Mouse (Mus musculus) liver, embryonic 16.5 days (tissue): ENCODE data around the gene Mettl17. TPM values are rescaled to one million over a fixed set of nuclear protein-coding genes. Genes with fewer than 3 reads are reported as not detected.
A peak's percentile ranks its signal among the peaks of the same experiment; 100 is the strongest.

Source experiments
- ATAC-seq: fragments of 200-750 bp; cut with Nextera tagmentation; 2 replicates; pipeline ENCODE4 v1.8.0; 2017; ENCODE audit warnings: low read depth, mild to moderate bottlenecking, moderate number of reproducible peaks, moderate library complexity
- H3K27ac ChIP-seq: fragments of 300-500 bp; sonication (generic); 2 replicates; pipeline ENCODE4 v1.5.1; 2014; ENCODE audit warnings: mild to moderate bottlenecking, low read length
- H3K27me3 ChIP-seq: fragments of 300-500 bp; sonication (generic); 2 replicates; pipeline ENCODE4 v1.6.1; 2014; ENCODE audit warnings: low read depth, low read length, mixed read lengths; ENCODE audit not compliant: control insufficient read depth, insufficient read depth
- H3K36me3 ChIP-seq: fragments of 300-500 bp; sonication (generic); 2 replicates; pipeline ENCODE4 v1.6.1; 2014; ENCODE audit warnings: mild to moderate bottlenecking; ENCODE audit not compliant: control insufficient read depth, insufficient read depth
- H3K4me1 ChIP-seq: fragments of 300-500 bp; sonication (generic); 2 replicates; pipeline ENCODE4 v1.6.1; 2014; ENCODE audit warnings: low read depth, low read length, mixed read lengths; ENCODE audit not compliant: control insufficient read depth
- H3K4me2 ChIP-seq: fragments of 300-500 bp; sonication (generic); 2 replicates; pipeline ENCODE4 v1.6.1; 2014; ENCODE audit warnings: low read depth, low read length, mixed read lengths
- H3K4me3 ChIP-seq: fragments of 300-500 bp; sonication (generic); 2 replicates; pipeline ENCODE4 v1.5.1; 2014; ENCODE audit warnings: low read depth, mild to moderate bottlenecking, low read length
- H3K9ac ChIP-seq: fragments of 300-500 bp; sonication (generic); 2 replicates; pipeline ENCODE4 v1.6.1; 2014; ENCODE audit warnings: low read depth, low read length
- H3K9me3 ChIP-seq: fragments of 300-500 bp; sonication (generic); replicated peaks from 2 replicates; pipeline ENCODE4 v1.6.1; 2016; ENCODE audit warnings: low read length; ENCODE audit not compliant: control insufficient read depth
- WGBS: fragments of 180-500 bp; shearing (Covaris S2); extraction: QIAGEN DNeasy Blood & Tissue Kit; methylation state at CpG from one replicate; pipeline ENCODE4 v1.1.7; 2014; ENCODE audit not compliant: insufficient replicate concordance; 5-methylcytosine and 5-hydroxymethylcytosine counted together
- polyA plus RNA-seq: library from polyadenylated mRNA; unstranded; fragments of >200 nt; fragmentation: Nextera tagmentation; extraction: Ambion mirVana; gene quantifications from 2 replicates; pipeline ENCODE4 v1.2.1, GENCODE M21; 2015

The Mettl17 gene
- polyA plus RNA-seq, 1 experiment from 2014 or later = 10.8 TPM

DNA sequence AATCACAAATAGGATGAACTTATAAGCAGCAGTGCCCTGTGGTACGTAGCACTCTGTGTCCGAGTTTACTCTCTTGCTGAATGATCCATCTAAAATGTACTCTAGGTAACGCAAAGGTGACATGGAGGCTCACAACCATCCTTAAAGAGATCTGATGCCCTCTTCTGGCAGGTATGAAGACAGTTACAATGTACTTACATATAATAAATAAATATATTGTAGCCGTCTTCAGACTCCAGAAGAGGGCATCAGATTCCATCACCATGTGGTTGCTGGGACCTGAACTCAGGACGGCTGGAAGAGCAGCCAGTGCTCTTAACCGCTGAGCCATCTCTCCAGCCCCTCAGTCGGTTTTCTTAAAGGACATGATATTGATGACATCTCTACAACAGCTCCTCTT lies 20.1 kb downstream of the Mettl17 start:
- Histone ChIP-seq H3K36me3 (peaks cover 2% of the 10 kb centered on the region; the same call in 1 of the 2 replicates), H3K4me1 (peaks cover 17% of the 10 kb centered on the region)
- 56% methylated on average over 7 of the region's 7 CpGs for WGBS

DNA sequence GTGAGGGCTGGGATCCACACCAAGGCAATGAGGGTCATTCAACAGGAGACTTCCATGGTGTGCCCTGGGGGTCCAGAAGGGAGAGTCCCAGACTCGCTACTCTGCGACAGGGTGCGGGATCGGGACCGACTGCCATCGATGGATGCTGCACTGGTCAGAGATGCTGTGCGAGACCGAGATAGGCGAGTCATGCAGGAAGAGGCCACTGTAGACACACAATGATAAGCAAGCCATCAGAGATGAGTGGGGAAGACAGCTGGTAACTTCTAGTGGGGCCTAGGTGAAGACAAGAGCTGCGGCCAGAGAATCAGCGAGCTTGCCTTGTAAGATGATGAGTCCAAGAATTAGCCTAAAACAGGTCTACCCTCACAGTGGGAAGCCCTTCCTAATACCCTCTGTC lies 21.5 kb downstream of the Mettl17 start:
- H3K4me1 ChIP-seq = peaks cover 17% of the 10 kb centered on the region
- H3K4me2 ChIP-seq = no peak overlapping the region
- H3K9ac ChIP-seq = no peak overlapping the region
- no peaks in the 10 kb centered on the region for H3K9me3 ChIP-seq
- H3K27ac ChIP-seq = no peak overlapping the region
- H3K36me3 ChIP-seq = peaks cover 4% of the 10 kb centered on the region; the same call in 1 of the 2 replicates
- no peaks in the 10 kb centered on the region for H3K27me3 ChIP-seq
- 25% methylated on average over 11 of the region's 11 CpGs for WGBS
- H3K4me3 ChIP-seq = no peak overlapping the region
- 0 out of 2 replicates have a peak, but pooled peaks have one; percentile 50 for ATAC-seq

More for the DNA sequence above, 20.1 kb downstream of the Mettl17 start:
- ATAC-seq = no peak
- H3K9ac ChIP-seq = no peak overlapping the region
- H3K27ac ChIP-seq = no peak overlapping the region
- no peak overlapping the region for H3K4me2 ChIP-seq
- H3K9me3 ChIP-seq = no peaks in the 10 kb centered on the region
- no peaks in the 10 kb centered on the region for H3K27me3 ChIP-seq
- no peak overlapping the region for H3K4me3 ChIP-seq

DNA sequence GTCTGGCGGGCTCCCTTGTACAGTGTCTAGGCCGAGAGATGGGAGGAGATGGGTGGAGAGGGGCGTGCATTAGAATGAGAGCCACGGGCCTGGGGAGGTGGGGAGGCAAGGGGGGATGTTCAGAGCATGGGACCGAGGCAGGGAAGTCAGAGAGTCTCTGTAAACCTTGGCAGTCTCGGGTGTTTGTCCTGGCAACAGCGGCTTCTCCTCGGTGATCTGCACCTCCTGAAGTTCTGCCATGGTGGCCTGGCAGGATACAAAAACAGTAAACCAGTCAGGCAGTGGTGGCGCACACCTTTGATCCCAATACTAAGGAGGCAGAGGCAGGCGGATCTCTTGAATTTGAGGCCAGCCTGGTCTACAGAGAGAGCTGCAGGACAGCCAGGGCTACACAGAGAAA lies 26.7 kb downstream of the Mettl17 start:
- Histone ChIP-seq H3K27ac (no peak overlapping the region), H3K9me3 (no peaks in the 10 kb centered on the region), H3K4me1 (peaks cover 25% of the 10 kb centered on the region), H3K27me3 (peaks cover 17% of the 10 kb centered on the region), H3K9ac (no peak overlapping the region), H3K4me2 (no peak overlapping the region; the same call in 1 of the 2 replicates), H3K36me3 (peaks cover 4% of the 10 kb centered on the region; the same call in 1 of the 2 replicates), H3K4me3 (no peak overlapping the region)
- 70% methylated on average over 10 of the region's 10 CpGs for WGBS
- ATAC-seq = no peak

DNA sequence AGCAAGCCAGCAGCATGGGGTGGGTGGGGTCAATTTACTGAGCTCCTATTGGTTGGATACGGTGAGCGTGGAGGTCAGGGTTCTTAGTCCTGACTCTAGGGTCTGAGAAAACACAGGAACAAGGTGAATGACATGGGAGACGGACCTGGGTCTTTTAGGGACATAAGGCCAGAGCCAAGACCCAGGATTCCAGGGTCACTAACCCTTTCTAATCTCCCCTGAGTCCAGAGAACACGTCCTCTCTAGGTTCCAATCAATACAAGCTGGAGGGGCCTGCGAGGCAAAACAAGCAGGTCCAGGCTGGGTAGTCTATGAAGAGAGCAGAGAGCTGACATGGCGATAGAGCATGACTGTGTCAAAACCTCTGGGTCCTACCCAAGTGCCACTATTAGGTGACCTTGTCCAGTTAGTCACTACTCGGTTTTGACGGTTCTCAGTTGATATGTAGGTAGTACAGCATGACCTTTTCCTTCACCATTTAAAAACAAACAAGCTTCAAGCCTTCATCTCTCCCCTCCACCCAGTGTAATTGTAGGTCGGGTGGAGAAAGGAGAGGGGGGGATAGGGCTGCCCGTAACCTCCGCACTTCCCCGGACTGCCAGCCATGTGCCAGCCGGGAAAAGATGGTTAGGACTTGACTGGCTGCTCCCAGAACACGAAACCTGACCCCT lies 27.9 kb downstream of the Mettl17 start:
- Histone ChIP-seq H3K4me2 (peak overlapping the region; percentile 81), H3K27ac (peak overlapping the region; percentile 55), H3K4me1 (peaks cover 13% of the 10 kb centered on the region), H3K9ac (peak overlapping the region; percentile 49), H3K27me3 (peaks cover 17% of the 10 kb centered on the region), H3K9me3 (no peaks in the 10 kb centered on the region), H3K36me3 (peaks cover 4% of the 10 kb centered on the region; the same call in 1 of the 2 replicates), H3K4me3 (peak overlapping the region; percentile 63)
- WGBS = 11% methylated on average over 14 of the region's 14 CpGs
- ATAC-seq = peak; percentile 52

DNA sequence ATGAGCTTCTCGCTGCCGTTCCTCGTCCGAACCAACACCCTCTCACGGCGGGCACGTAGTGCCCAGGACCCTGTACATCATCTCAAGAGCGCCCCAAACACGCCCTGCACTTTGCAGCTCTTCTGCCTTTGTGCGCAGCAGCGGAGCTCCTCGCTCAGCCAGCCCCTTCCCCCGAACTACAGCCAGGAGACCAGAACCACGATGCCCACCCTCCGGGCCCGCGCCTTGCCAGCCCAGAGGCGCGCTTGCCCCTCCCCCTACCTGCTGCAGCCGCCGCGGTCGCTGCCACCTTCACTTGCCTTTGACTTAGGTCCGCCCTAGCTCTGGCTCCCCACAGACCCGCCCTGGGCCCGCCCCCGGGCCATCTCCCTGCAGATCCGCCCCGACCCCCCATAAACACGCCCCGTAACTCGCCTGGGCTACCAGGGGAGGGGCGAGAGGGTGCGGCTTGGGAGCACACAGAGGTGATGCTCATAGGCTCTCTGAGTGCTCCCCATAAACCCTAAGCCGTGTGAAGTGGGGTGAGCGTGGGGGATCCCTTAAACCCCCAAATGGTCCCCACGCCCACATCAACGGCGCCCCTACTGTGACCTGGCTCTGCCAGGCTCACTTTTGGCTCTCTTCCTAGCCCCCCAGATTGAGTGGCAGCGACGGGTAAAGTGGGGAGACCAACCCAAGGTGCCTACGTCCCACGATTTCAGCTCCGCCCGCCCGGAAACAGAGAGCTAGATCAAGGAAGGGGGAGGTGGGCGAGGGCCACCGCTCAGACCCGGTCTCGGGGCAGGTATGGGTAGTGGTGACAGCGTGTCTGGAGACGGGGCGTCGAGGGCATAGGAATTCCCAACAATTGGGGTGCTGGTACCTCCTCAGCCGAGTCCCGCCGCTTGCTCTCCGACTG lies 28.7 kb downstream of the Mettl17 start:
- peaks cover 17% of the 10 kb centered on the region for H3K27me3 ChIP-seq
- peak; percentile 89 for ATAC-seq
- under 1% methylated on average over 58 of the region's 58 CpGs for WGBS
- peak overlapping the region; percentile 49 for H3K9ac ChIP-seq
- no peaks in the 10 kb centered on the region for H3K9me3 ChIP-seq
- H3K4me1 ChIP-seq = peaks cover 10% of the 10 kb centered on the region
- peak overlapping the region; percentile 81 for H3K4me2 ChIP-seq
- peak overlapping the region; percentile 55 for H3K27ac ChIP-seq
- peaks cover 4% of the 10 kb centered on the region; the same call in 1 of the 2 replicates for H3K36me3 ChIP-seq
- H3K4me3 ChIP-seq = peak overlapping the region; percentile 63

DNA sequence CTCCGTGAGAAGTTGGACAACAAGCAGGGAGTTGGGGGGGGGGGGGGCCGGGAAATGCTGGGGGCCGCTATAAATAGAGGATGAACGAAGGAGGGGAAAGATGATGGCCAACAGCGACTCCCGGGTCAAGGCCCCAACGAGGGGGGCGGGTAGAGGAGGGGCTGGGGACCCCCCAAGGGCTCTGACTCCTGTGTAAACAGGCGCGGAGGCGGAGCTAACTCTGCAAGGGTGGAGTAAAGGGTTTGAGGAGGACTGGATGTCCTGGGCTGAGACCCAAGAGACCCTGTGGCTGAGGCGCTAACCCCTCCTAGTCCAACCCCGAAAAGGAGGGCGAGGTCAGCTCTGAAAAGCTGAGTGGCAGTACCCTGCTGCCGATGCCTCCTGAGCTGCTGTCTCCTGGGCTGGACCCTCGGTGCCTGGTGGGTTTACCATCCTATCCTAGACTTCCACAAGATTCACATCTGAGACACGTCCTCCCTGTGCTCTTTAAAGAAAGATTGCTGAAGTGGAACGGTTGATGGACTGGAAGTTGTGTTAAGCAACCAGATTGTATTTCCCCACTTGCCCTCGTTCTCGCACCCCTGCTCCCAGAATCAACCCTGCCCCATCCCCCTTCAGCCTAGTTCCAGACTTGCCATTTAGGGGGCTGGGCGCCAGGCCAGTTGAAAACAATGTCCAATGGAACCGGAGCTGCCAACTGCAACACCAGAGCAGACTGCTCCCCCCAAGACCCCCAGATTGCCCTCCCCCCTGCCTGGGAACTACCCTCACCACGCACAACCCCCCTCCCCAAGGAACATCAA lies 29.5 kb downstream of the Mettl17 start, which contains the start of gene Ndrg2:
Gene Ndrg2, minus strand, starts transcription at position 199 of the 803 bp plus-strand sequence.
- Histone ChIP-seq H3K9me3 (no peaks in the 10 kb centered on the region), H3K36me3 (peaks cover 4% of the 10 kb centered on the region; the same call in 1 of the 2 replicates), H3K4me2 (peak within 1 kb of the TSS; percentile 81), H3K4me1 (peaks cover 10% of the 10 kb centered on the region), H3K27ac (peak within 1 kb of the TSS; percentile 55), H3K27me3 (peaks cover 17% of the 10 kb centered on the region), H3K9ac (peak within 1 kb of the TSS; percentile 49), H3K4me3 (peak within 1 kb of the TSS; percentile 63)
- WGBS = 6% methylated on average over 23 of the region's 23 CpGs
- no peak for ATAC-seq

DNA sequence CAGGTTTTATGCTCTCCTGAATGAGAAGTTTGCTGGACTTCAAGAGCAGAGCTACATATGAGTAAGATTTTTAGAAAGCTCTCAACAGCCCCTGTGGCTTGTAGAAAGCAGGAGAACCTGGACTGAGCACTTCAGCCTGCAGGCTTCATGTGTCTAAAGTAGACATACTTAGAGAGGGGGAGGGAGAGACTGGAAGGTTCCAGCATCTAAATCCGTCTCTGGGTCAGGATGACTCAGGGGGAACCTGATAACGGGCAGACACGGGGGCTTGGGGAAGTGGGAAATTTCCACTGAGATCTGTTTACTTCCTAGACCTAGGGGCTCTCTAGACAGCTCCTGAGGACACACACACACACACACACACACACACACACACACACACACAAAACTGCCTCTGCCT lies 30.4 kb downstream of the Mettl17 start:
- WGBS = 7% methylated on average over 3 of the region's 3 CpGs

DNA sequence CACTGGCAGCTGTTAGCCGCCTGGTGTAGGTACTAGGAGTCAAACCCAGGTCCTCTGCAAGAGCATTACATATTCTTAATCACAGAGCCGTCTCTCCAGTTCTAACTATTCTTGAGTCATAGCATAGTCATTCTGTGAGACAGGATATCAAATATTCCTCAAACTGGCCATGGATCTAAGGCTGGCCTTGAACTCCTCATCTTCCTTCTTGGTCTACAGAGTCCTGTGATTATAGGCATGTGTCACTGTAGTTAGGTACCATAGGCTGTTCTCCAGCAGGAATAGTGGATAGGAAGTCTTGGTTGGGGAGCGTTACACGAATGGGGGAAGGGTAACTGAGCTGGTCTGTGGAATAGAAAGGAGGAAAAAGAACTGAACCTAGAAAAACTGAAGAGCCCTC lies 31.9 kb downstream of the Mettl17 start:
- no peaks in the 10 kb centered on the region for H3K36me3 ChIP-seq
- 62% methylated on average over 4 of the region's 4 CpGs for WGBS

More for the DNA sequence above, 30.4 kb downstream of the Mettl17 start:
- H3K27ac ChIP-seq = no peak overlapping the region
- no peak overlapping the region for H3K4me2 ChIP-seq
- H3K9ac ChIP-seq = no peak overlapping the region
- H3K27me3 ChIP-seq = peaks cover 17% of the 10 kb centered on the region
- H3K4me3 ChIP-seq = no peak overlapping the region
- no peaks in the 10 kb centered on the region for H3K9me3 ChIP-seq
- H3K4me1 ChIP-seq = peaks cover 10% of the 10 kb centered on the region
- no peak for ATAC-seq
- no peaks in the 10 kb centered on the region; the same call in 1 of the 2 replicates for H3K36me3 ChIP-seq

More for the DNA sequence above, 31.9 kb downstream of the Mettl17 start:
- H3K4me1 ChIP-seq = peaks cover 10% of the 10 kb centered on the region
- H3K27me3 ChIP-seq = peaks cover 17% of the 10 kb centered on the region
- no peak overlapping the region for H3K27ac ChIP-seq
- no peak for ATAC-seq
- H3K9ac ChIP-seq = no peak overlapping the region
- no peak overlapping the region for H3K4me3 ChIP-seq
- no peaks in the 10 kb centered on the region for H3K9me3 ChIP-seq
- no peak overlapping the region for H3K4me2 ChIP-seq
